Mouse (Mus musculus) macrophage (primary cell): ENCODE data around the gene Fgf4. TPM values are rescaled to one million over a fixed set of nuclear protein-coding genes. Genes with fewer than 3 reads are reported as not detected.
A peak's percentile ranks its signal among the peaks of the same experiment; 100 is the strongest.

Experiments used
- H3K27ac ChIP-seq: fragments of 350-480 bp; formaldehyde crosslinking; 2 replicates; pipeline ENCODE4 v1.9.0; 2021
- H3K36me3 ChIP-seq: fragments of 350-480 bp; formaldehyde crosslinking; 2 replicates; pipeline ENCODE4 v1.9.0; 2021; ENCODE audit errors: inconsistent target
- H3K4me3 ChIP-seq: fragments of 350-480 bp; formaldehyde crosslinking; 2 replicates; pipeline ENCODE4 v1.9.0; 2021; ENCODE audit errors: inconsistent target
- H3K79me2 ChIP-seq: fragments of 350-480 bp; formaldehyde crosslinking; 2 replicates; pipeline ENCODE4 v1.9.0; 2021; ENCODE audit errors: inconsistent target
- WGBS: methylation state at CpG from one replicate; pipeline ENCODE4 v1.1.7; 2026; ENCODE audit warnings: inconsistent platforms; ENCODE audit not compliant: missing documents; 5-methylcytosine and 5-hydroxymethylcytosine counted together
- polyA plus RNA-seq: library from polyadenylated mRNA; stranded (reverse); fragments of 250-400 nt; gene quantifications from 3 replicates; pipeline ENCODE4 v1.2.4, GENCODE M21; 2018; ENCODE audit warnings: inconsistent platforms

The Fgf4 gene
- polyA plus RNA-seq, 1 experiment from 2014 or later = not detected

- H3K27ac ChIP-seq = no peak overlapping the region
- 97% methylated on average over 3 of the region's 4 CpGs for WGBS
- H3K36me3 ChIP-seq = peaks cover 2% of the 10 kb centered on the region; the same call in 1 of the 2 replicates
- peaks cover 23% of the 10 kb centered on the region for H3K79me2 ChIP-seq
- no peak overlapping the region for H3K4me3 ChIP-seq
Measured at GRCm38 (mm10) chr7:144912897-144913296, 65.7 kb downstream of the Fgf4 start.

DNA sequence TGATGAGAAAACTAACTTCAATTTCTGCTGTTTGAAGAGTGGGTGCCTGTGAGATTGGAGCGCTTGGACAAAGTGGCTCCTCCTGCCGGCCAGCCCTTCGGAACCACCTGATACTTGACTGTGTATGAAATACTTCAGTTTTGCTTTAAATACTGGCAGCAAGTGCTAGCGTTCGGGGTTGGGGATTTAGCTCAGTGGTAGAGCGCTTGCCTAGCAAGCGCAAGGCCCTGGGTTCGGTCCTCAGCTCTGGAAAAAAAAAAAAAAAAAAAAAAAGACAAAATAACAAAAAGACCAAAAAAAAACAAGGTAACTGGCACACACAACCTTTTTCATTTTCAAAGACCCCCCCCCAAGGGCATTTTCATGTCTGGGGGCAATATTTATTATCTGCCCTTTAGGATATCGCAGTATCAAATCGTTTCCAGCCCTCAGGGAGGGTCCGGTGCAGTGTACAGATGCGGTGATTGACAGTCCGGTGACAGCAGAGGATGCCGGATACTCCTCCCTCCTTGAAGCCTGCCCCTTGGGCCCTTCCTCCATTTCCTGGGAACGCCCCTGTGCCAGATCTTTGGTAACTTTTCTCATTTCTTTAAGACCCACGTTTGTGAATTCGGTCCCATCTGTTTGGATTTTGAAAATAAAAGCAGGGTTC is 67.3 kb downstream of the Fgf4 start:
- Histone ChIP-seq H3K79me2 (peaks cover 23% of the 10 kb centered on the region), H3K27ac (peak overlapping the region; percentile 61), H3K4me3 (peak overlapping the region; percentile 98), H3K36me3 (peaks cover 17% of the 10 kb centered on the region; the same call in 1 of the 2 replicates)
- 4% methylated on average over 12 of the region's 17 CpGs for WGBS

Other genes starting within 250 kb of the Fgf4 start
- gene Ano1, start 95.4 kb upstream of the Fgf4 start, polyA plus RNA-seq = not detected in 3 replicates
- not detected in 3 replicates for gene Fgf3, start 9.3 kb upstream of the Fgf4 start, polyA plus RNA-seq
- not detected in 3 replicates for gene Fgf15, start 49.2 kb downstream of the Fgf4 start, polyA plus RNA-seq
- gene LTO1, start 67.7 kb downstream of the Fgf4 start, polyA plus RNA-seq = 35.0 to 45.0 TPM (median 40.9 TPM) in 3 replicates
- 17.6 to 482 TPM (median 57.2 TPM) in 3 replicates for gene Ccnd1, start 92.6 kb downstream of the Fgf4 start, polyA plus RNA-seq